Mouse (Mus musculus): ENCODE results near the gene Apoa5. TPM values are rescaled to one million over a fixed set of nuclear protein-coding genes. Genes with fewer than 3 reads are reported as not detected.

The Apoa5 gene
- total RNA-seq, 2 experiments from 2014 or later, result not detected

Other genes starting within 250 kb of the Apoa5 start
- gene Apoa1, start 40.1 kb upstream of the Apoa5 start, total RNA-seq (2021), result not detected
- not detected for gene Apoc3, start 33.0 kb upstream of the Apoa5 start, total RNA-seq (2021)
- not detected for gene Apoa4, start 27.9 kb upstream of the Apoa5 start, total RNA-seq (2021)
- 10 to 100 TPM; 19.5 to 24.6 TPM for gene Zpr1, start 4.4 kb downstream of the Apoa5 start, total RNA-seq (2021)
- 1 to 10 TPM; 7.5 to 9.1 TPM for gene Bud13, start 14.4 kb downstream of the Apoa5 start, total RNA-seq (2021)
- gene 4931429L15Rik, start 51.4 kb downstream of the Apoa5 start, total RNA-seq (2021), result not detected

Measured in heart, postnatal 36 days (tissue).